Mouse (Mus musculus): Measurements from ENCODE around the gene Cmtm6.

DNA sequence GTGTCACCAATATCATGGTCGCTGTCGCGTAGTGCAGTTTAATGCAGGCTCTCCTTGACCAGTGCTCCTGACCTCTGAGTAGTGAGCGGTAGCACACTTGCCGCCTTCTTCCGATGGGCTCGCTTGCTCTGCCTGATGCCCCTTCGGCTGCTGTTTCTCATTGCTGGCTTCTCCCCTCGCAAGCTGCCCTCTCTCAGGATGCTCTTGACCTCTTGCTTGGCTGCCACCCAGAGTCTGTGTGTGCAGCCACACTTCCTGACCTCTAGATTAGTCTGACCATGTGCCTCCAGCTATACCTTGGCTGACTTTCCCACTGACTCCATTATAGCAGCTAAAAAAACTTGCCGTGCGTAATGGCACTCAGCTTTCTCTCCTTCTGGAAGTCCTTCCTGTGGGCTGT lies 5.5 kb downstream of the Cmtm6 start:
- TF ChIP-seq GATA1 (IDR thresholded peaks at IDR 0.05; ENCODE audit: borderline replicate concordance, low read length) (no peak), FLI1 (IDR thresholded peaks at IDR 0.05; ENCODE audit: low read length) (no peak)

Measured in megakaryocyte, embryonic 14.5 days (primary cell).